Mouse (Mus musculus) NIH3T3 (cell line): Measurements from ENCODE around the gene Soat2.
A peak's percentile ranks its signal among the peaks of the same experiment; 100 is the strongest.

Experiments used
- DNase-seq: peaks from one replicate; pipeline ENCODE4 v3.0.0-alpha.2; 2012; ENCODE audit warnings: low read depth

The Soat2 gene

GRCm38 (mm10) chr15:102188883-102189282, 38.6 kb downstream of the Soat2 start:
- DNase-seq, result no peak

GRCm38 (mm10) chr15:102191699-102192098, 41.4 kb downstream of the Soat2 start:
- no peak for DNase-seq

DNA sequence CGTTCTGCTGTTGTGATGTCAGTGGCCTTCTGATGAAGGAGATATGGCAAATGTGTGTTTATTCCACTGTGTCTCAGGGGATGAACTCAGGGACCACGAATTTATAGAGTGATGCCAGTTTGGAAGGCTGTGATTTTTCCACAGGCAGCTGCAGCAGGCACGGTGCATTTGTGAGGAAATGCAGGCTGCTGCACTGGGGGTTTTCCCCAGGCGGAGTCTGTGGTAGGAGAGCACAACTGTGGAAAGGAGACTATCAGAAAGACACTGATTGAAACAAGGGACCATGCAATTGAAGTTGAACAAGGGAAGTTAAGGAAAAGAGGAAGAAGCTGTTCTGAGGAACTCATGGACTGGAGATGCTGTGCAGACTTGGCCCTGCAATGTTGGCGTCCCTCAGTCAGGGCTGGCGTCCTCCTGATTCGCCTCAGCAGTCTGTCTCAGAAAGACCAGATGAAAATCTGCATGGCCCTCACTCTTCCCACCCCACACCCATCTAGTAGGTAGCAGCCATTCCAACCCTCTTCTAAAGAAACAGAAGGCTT, 42.0 kb downstream of the Soat2 start:
- DNase-seq, result no peak

- DNase-seq, result peak; percentile 43
These were observed 42.6 kb downstream of the Soat2 start for GRCm38 (mm10) chr15:102192820-102193386.

- DNase-seq, result no peak
These were observed 43.3 kb downstream of the Soat2 start for GRCm38 (mm10) chr15:102193652-102194051.

GRCm38 (mm10) chr15:102194439-102194838, 44.1 kb downstream of the Soat2 start:
- DNase-seq, result no peak

- DNase-seq, result no peak
These were observed 45.0 kb downstream of the Soat2 start for GRCm38 (mm10) chr15:102195373-102195772.

DNA sequence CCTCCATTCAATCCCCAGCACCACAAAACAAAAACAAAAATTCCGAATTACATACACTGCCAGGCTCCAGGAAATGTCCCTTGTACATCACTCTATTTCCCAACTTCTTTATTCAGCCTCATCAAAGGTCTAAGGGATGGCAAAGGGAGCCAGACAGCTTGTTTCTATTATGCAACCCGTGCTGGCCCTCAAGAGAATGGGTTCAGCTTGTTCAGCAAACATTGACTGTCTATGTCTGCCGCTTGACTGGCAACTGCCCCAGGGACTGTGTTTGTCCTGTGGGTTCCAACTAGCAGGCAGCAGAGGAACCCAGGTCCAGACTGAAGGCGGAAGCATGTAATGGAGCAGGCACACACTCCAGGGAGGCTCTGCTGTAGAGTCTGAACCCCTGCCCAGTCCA, 48.5 kb downstream of the Soat2 start:
- no peak for DNase-seq

DNA sequence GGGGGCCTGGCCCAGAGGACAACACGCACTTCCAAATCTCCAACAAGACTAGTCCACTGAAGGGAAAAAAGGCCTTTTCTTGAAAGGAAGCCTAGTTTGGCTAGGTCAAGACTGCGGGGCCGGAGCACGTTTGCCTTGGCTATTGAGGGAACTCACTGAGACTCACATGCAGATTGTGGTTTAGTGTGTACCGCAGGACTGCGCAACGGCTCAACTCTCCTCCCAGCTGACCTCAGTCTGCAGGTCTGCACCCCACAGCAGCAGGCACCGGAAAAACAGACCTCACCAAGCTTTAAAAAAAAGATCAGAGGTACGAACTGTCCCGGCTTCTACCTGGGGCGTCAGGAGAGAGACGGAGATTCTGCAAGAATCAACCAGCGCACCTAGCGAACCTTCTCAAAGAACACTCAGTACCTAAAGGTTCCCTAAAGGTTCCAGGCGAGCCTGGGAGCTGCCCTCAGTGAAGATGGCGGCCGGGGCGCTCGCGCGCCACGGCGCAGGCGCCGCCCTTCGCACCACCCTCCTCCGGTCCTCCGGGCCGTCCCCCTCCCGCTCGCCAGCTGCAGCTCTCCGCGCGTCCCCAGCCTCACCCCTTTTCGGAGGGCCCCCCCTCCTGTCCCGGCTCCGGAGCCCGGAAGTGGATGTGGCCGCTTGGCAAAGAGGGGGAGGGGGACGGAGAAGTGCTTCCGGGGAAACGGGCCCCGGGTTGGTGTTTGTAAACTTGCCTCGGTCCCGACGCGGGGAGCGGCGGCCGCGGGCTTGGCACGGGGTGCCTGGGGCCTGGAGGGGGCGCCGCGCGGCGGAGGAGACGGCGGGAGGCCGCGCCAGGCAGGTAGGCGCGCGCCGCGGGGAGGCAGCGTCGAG, 52.9 kb downstream of the Soat2 start, which contains the start of gene Zfp740:
Gene Zfp740 (plus strand): TSS at position 279 of the 864 bp plus-strand sequence.
- peak; percentile 98 for DNase-seq

- peak; percentile 84 for DNase-seq
These were observed 53.6 kb downstream of the Soat2 start for GRCm38 (mm10) chr15:102203835-102204381.

- no peak for DNase-seq
These were observed 54.6 kb downstream of the Soat2 start, which contains the start of gene Csad for GRCm38 (mm10) chr15:102204674-102205505. Csad (minus strand) TSS chr15:102204724.

- DNase-seq, result no peak
These were observed 55.5 kb downstream of the Soat2 start for GRCm38 (mm10) chr15:102205779-102206178.

DNA sequence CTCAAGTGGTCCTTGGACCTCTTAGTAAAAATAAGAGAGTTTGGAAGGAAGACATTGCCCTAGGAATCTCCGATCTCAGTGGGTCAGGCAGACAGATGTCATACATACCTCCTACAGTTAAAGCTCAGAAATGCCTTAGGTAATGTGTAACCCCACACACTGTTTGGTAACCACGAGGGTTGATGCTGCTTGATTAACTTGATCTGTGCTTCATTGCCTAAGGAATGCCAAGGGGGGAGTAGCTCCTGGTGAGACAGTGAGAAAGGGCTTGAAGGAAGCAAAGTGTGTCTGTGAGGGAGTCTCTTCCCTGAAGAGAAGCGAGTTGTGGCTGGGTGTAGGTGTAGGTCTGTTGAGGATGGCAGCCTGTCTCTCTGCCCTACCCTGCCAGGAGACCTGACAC, 57.0 kb downstream of the Soat2 start:
- no peak for DNase-seq

DNA sequence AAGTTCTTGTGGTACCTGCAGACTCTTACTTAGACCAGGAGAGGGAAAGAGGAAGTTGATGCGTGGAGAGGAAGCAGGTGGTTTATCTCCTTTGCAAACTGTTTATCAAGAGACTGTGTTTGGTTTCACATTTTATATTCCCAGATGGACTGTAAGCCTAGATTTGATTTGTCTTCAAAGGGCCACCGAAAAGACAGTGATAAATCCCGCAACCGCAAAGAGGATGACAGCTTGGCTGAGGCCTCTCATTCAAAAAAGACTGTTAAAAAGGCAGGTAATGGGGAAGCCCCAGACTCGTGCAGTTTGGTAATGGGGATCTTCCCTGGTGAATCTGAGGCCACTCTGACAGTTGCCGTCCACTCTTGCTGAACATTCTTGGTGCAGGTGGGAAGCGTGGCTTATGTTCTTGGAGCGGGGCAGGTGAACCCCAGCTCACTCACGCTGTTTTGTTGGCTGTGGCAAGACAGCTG, 57.8 kb downstream of the Soat2 start:
- no peak for DNase-seq

DNA sequence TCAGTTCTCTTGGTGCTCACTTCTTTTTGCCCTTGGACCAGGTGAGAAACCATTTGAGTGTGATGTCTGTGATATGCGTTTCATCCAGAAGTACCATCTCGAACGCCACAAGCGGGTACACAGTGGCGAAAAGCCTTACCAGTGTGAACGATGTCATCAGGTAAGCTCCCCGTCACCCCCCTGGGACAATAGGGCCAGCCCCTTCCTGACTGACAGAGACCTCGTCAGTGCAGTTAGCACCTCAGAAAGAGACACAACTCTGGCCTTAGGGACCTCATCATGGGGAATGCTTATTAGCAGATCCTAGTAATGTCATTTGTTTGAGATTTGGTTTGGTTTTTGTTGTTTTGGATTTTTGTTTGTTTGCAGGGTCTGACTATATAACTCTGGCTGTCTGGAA, 58.8 kb downstream of the Soat2 start:
- DNase-seq, result no peak

GRCm38 (mm10) chr15:102210816-102211215, 60.5 kb downstream of the Soat2 start:
- no peak for DNase-seq

GRCm38 (mm10) chr15:102211895-102212294, 61.6 kb downstream of the Soat2 start:
- no peak for DNase-seq
